Mouse (Mus musculus) spleen, postnatal 14 days (tissue): Measurements from ENCODE around the gene Ssbp2.

Experiments
- DNase-seq, 2 experiments: peaks; one replicate each; pipeline ENCODE4 v3.0.0; 2021 to 2022; ENCODE audit warnings: low spot score in 2 of 2

Ssbp2 gene

DNA sequence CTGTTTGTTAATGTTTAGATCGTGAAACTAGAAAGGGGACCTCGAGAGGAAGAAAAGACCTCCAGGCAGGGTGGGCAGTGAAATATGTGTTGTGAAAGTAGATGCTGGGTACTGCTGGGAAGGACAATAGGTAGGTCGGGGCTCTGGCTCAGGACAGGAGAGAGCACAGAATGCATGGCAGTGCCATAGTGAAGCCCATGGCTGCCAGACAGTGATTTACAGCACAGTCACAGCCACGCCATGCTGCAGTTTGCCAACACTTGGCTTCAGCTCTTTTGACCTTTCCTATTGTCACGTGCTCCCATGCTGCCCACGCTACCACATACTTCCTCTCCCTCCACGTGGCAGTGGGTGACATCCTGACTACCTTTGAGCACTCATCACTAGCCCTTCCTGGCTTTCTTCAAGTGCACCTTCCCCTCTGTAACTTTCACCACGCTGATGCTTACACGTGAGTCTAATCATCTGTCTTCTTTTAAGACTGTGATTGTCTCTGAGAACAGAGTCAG is 171.3 kb downstream of the Ssbp2 start:
- no peak for DNase-seq

DNA sequence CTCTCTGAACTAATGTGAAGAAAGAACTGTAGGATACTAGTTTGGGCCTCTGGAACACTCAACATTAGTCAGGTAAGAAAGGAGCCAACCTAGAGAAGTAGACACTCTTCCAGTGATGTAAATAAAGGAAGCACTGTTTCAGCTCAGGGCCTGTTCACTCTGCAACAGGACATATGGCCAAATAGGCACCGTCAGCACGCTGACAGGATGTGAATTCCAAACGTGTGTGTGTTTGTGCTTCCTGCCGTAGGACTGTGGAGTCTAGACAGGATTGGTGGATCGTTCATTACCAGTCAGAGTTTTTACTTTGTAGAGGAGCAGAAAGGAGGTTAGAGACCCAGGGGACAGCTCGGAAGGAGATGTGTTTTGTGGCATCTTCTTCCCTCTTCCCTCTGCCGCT is 174.0 kb downstream of the Ssbp2 start:
- no peak for DNase-seq

DNA sequence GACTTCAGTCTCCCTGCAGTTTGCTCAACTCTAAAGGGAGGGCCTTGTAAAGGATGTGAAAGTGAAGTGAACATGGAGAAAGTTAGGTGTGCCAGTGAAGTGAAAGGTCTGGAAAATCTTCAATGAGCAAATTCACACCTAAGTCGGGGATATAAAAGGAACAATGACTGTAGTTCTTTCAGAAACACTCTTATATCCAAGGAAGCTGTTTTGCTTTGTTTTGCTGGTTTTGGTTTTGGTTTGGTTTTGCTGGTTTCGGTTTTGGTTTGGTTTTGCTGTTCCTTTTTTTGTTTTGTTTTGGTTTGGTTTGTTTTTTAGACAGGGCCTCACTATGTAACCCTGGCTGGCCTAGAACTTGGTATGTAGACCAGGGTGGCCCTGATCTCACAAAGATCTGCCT is 175.9 kb downstream of the Ssbp2 start:
- DNase-seq = no peak

DNA sequence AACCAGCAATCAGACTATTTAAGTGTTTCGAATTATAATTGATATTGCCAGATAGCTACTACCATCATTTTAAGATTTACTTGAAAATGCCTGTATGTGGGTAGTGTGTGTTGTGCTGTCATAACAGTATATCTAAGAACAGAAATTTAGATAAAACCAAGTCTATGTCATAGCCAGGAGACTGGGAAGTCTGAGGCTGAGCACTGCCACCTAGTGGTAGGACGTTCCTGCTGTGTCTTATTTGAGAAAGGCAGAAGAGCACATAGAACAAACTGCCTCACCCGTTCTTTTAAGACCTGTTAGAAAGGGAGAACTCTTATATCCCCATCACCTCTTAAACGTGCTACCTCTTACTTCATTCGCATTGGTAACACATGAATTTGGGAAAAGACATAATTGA is 176.7 kb downstream of the Ssbp2 start:
- peak; percentile 57 to 79 for DNase-seq

DNA sequence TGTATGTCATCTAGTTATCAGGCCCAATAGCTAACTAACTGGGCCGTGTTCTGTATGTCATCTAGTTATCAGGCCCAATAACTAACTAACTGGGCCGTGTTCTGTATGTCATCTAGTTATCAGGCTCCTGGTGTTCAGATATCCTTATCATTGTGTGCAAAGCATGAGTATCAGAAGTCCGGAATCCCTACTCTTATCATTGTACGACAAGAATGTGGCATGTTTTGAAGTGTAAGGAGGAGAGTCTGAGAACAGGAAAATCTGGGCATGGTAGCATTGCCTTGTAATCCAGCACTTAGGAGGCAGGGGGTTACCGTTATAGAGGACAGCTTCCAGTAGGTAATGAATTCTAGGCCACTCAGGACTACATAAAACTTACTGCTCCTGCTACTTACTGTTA is 178.8 kb downstream of the Ssbp2 start:
- no peak for DNase-seq

DNA sequence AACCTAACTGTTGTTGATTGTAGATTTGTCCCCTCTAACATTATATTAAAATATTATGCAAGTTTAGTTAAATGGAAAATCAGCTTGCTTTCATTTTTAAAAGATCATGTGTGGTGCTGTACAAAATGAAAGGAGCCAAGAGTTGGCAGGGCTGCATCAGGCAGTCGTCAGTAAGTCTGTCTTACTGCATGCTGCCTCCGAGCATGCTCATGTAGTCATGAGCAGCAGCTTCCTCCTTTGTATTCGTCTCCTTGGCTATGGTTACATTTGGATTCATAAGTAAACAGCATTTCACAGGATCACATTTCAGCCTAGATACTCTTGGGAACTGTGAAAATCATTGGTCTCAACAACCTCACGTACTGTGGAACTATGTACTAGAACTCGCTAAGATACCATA is 180.1 kb downstream of the Ssbp2 start:
- DNase-seq = no peak

DNA sequence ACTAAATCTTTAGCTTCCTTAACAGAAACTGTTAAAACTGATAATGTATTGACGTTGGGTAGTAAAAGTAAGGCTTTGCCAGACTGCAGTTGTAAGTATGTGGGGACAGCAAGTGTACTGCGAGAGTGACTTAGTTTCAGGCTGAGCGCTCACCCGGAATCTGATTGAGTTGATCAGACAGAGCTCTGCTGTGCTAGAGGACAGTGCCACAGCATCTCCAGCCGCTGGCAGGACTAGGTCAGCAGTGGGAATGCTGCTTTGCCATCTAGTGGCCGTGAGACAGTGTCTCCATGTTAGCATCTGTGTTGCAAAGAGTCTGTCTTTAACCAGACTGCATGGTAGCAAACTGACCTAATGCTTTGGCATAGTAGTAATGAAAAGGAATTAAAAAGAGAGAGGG is 188.2 kb downstream of the Ssbp2 start:
- DNase-seq = no peak

DNA sequence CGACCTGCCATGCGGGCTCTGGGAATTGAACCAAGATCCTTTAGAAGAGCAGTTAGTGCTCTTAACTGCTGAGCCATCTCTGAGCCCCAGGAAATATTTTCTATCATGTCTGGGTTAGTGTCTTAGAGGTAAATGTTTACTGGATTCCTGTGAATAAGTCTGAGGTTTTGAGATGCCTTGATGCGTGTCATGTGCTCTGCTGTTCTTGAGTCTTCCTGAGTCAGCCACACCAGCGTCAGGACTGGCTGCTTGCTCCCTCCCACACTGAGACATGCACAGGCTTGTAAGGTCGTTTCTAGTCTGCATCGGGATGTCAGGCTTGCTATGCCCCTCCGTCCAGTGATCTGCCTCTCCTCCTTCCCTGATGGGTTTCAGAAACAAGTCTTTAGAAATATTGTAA is 189.8 kb downstream of the Ssbp2 start:
- DNase-seq = no peak

DNA sequence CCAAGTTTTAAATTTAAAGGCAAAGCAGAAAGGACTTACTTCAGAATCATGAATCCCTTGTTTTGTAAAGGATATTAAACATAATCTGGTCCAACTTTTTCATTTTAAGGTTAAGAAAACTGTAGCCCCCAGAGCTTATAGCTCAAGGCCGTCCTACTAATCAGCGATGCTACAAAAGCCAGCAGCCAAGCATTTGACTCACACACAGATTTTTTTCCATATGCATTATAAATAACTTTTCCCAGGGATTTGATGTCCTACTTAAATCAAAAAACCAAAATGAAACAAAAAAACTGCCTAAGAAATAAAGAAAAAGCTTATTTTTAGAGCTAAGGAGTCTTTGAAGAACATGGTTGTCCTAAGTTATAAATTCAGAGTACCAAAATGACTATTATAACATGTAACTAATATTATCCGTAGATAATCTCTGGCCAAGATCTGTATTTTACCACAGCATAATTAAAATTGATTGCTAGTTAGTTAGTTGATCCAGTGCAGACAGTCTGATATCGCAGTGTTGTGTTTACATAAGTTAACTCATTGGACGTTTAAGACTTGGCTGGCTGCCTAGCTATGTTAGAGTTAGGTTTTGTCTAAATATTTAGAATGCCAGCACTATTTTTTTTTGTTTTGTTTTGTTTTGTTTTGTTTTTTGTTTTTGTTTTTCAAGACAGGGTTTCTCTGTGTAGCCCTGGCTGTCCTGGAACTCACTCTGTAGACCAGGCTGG is 201.1 kb downstream of the Ssbp2 start:
- no peak for DNase-seq

DNA sequence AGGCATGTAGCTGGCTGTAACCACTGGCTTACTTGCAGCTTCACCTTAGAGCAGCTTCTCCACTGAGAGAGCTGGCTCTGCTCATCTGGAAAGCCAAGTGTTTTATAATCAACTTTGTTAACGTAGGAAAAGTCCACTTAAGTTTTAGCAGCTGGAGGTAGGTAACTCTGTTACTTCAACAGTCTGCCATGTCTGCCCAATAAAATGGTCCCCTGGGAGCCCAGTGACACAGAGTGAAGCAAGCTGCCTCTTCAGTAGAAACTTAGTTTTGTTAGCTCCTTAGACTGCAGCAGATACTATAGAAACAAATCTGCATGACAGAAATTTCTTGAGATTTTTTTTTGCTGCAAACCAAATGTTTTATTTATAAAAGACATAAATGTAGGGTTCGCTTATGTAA is 202.7 kb downstream of the Ssbp2 start:
- no peak for DNase-seq

DNA sequence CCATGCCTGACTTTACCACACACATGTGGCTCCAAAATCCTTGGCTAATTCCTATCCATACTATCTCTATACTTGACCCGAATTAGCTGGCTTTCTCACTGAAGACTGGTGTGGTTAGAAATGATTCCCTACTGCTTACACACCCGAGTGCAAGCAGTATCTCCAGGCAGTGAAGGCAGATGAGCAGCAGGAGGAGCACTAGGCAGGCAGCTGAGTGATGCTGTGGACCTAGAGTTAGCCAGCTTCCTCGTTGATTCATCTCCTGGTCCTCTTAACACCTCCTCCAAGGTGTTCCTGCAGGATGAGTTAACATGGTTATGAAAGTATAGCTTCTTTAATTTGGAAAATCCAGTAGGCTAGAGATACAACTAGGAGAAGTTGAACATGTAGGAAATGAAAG is 213.2 kb downstream of the Ssbp2 start:
- DNase-seq = no peak

DNA sequence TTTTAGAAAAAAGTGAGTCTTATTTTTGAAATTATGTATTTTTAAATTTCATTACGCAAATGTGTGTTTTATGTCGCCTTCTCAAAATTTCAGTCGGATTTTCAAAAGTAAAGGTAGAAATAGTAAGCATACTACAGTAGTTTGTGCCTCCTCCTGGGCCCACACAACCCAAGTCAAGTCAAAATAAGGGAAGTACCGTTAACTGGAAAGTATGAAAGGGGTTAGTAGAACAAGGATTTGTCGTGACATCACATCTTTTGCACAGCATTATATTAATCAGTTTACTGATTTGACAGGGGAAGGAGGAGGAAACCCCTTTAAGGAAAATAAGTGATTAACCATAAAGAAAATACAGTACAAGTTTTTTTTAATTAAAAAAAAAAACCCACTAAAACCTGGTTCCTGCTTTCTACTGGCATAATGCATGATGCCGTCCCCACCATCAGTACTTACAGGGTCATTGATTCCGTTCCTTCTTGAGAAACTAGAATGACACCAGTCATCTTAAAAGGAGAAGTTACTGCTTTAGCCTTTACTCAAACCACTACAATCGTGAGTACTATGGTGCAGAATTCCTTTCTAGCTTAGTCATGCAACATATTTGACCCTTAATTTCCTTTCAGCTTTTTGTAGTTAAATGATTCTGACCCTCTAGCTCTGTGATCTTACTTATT is 220.8 kb downstream of the Ssbp2 start:
- no peak for DNase-seq

DNA sequence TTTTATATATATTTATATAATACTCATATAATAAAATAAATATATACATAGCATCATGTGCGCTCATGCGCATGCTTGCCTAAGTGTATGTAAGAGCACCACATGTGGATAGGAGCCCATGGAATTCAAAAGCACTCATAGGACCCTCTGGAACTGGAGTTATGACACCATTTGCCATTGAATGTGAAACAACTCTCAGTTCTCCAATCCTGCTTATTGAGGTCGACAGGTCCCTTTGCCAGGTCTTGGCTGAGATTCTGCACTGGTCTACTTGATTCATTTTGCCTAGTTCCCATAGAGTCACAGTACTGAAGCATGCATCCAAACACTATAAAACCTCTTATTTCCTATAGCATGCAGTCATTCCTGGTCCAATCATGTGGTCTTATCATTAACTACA is 221.4 kb downstream of the Ssbp2 start:
- DNase-seq = no peak

DNA sequence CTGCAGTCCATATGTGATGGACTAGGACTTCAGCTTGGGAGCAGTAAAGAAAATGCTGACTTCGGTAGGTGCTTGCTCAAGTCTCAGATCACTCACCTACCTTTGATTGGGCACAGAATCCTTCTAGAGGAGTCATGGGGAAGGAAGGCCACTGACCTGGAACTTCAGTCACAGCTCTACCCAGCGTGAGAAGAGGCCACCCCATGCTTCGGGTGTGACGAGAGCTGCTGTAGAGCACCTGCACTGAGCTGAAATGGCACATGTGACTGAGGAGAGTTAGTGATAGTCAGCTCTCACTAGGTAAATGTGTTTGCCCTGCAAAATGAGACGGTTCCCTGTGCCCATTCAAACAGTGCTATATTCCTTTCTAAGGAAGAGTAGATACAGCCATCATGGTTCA is 230.0 kb downstream of the Ssbp2 start:
- no peak for DNase-seq

DNA sequence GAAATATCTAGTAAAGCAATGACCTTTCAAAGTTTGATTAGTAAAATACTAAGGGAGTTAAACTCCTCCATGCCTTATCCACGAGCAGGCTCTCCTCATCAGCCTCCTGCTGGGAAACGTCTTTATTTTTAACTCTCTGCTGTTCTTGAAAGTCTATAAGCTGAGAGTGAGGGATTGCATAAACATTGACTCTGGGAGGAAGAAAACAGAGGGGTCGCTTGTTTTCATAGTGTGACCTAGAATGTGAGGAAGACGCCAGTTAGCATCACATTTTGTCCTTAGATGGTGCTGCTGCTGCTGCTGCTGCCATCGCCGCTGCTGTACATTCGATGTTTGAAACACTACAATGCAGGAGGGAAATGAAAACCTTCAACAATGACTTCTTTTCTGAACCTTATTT is 233.5 kb downstream of the Ssbp2 start:
- DNase-seq = no peak

DNA sequence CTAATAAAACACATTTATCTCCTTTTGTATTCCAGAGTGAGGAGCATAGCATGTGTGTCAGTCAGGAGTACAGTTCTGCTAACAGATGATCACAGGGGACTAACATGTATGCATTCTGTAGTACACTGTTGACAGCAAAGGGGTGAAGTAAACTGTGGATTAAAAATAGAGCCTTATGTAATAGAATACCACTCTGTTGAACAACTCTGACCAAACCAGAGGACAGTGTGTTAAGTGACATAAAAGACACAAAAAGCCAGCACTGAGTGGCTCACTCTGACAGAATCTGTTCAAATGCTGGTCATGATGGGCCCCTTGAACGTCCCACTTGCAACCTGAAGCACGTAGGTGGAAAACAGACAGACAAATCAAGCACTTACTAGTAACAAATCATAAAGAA is 235.3 kb downstream of the Ssbp2 start:
- DNase-seq = no peak

DNA sequence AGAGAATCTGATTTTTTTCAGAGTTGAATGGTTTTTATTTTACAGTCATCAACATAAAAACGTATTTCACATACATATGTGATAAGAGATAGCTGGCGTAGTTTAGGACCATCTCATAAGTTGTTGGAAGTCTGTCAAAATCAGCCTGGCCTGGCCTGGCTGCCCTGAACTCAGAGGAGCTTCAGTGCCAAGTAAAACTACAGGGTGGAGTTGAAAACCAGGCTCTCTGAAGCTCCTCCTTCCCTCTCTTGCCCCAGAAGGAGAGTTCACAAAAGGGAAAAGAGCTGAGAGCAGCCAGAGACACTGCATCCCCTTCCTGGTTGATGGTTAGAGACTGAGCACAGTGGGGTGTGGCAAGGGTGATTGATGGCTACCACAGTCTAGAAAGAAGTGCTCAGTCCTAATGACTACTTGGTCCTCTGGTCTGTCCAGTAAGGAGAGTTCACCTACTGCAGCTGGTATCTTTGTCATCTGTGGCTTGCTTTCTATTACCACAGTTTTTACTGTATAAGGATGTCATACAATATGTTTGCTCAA is 236.1 kb downstream of the Ssbp2 start:
- DNase-seq = no peak

DNA sequence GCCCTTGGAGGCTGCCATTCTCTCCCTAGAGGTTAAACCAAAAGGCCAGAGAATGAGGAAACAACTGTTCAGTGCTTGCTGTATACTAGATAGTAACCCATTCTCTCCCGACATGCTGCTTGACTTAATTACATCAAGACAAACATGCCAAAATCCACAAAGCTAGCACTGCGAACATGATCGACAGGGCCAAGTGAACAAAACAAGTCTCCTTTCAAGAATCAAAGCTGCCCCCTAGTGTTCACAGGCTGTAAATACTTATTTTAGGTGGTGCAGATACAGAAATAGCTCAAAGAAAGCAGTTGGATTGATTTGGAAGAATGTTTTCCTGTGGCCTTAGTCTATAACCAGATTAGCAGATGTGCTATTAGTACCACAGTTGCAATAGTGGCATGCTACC is 236.9 kb downstream of the Ssbp2 start:
- no peak for DNase-seq

DNA sequence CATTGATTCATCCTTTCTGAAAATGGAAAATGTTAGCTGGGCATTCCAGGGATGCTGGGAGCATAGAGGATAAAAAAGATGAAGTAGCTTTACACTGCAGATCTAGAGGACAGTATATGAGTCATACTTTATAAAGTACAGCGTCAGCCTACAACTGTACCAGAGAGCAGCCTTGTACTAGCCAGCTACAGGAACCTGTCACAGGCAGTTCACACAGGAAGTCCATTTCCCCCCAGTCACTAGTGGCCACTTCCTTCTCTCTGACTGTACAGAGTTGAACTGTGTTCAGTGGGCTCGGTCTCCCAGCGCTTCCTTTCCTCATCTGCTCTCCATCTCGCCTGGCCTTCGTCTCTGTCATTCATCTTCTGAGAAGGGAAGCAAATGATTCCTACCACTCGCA is 242.3 kb downstream of the Ssbp2 start:
- DNase-seq = no peak

DNA sequence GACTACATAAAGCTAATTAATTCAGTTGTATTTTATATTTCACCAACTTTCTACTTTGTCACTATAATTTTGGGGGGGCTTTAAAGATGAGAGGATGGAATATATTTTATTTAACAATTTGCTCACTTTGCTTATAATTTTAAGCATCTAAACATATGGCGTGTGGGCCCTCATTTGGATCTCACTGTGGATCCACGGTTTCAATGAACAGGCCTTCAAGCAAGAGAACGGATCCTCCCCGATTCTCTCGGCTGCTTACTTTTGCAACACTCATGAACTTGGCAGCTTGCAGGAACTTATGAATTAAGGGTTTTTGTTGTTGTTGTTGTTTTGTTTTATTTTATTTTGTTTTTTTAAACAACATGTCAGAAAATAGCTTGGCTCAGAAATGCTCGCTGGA is 259.4 kb downstream of the Ssbp2 start:
- DNase-seq = no peak

DNA sequence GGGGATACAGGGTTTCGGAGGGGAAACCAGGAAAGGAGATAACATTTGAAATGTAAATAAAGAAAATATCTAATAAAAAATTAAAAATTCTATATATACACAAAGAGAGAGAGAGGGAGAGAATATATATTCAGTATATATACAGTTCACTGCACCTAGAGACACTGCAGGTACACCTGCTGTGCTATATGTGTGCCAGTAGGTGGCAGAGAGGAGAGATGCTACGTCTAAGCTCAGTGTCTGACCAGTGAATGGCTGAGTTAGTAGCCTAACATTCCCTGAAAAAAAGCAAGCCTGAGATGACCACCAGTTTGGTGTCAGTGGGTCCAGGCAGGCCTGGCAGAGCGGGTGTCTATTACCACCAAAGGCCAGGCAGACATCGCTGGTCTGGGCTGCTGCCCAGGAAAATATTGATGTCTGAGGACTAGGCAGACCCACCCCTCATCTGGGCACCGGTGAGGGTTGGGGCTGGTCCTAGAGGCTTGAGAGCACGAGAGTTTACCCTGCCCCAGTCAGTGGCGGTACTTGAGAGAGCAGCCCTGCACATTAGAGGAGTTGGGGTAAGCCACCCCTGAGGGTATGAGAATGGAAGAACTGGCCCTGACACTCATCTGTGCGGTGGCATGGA is 263.1 kb downstream of the Ssbp2 start:
- no peak for DNase-seq

DNA sequence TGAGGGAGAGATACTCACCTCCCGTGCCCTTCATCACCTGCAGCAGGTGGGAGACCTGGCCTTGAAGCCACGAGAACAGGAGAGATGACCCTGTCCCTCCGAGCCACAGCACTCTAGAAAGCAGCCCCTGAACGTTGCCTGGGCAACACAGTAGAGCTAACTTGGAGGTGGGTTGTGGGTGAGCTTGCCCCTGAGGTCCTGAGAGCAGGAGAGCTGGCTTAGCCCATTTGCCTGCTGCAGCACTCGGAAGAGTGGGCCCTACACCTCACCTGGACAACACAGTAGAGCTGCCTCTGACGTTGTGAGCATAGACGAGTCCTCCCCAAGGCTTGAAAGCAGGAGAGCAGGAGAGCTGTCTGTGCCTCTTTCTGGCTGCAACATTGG is 263.6 kb downstream of the Ssbp2 start:
- DNase-seq = no peak

DNA sequence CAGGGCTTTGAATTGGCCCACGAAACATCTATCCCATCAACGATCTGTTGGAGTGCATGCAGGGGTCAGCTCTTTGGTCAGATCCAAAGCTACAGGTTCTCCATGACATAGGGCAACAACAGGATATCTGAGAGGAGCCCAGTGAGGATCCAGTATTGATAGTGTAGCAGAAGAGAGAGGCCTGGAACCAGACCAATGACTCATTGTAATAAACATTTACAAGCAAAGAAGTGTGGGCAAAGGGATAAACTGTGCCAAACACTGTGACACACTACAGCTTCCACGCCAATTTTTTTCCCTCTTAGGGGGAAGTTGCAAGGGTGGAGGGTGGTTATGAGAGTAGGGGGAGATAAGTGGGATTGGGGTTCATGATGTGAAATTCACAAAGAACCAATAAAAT is 264.1 kb downstream of the Ssbp2 start:
- DNase-seq = no peak
